Mouse (Mus musculus) lung, embryonic 15.5 days (tissue): ENCODE measurements at regions not wholly inside any gene's neighbourhood (a gene's known extent, or its start where the extent isn't known, plus 50 kb on each side); places are given as distances from the start of the nearest gene placed in this dataset.

Source experiments
- ATAC-seq: fragments of 200-750 bp; cut with Nextera tagmentation; 2 replicates; pipeline ENCODE4 v1.8.0; 2017; ENCODE audit warnings: moderate number of reproducible peaks, borderline replicate concordance; ENCODE audit not compliant: low FRiP score, low TSS enrichment; ENCODE audit errors: extremely low read depth
- H3K27ac ChIP-seq: fragments of 300-500 bp; sonication (generic); 2 replicates; pipeline ENCODE4 v1.5.1; 2015; ENCODE audit warnings: moderate library complexity, mild to moderate bottlenecking, inconsistent platforms
- H3K27me3 ChIP-seq: fragments of 300-500 bp; sonication (generic); 2 replicates; pipeline ENCODE4 v1.6.1; 2015; ENCODE audit warnings: inconsistent platforms
- H3K36me3 ChIP-seq: fragments of 300-500 bp; sonication (generic); 2 replicates; pipeline ENCODE4 v1.6.1; 2015; ENCODE audit warnings: inconsistent platforms
- H3K4me1 ChIP-seq: fragments of 300-500 bp; sonication (generic); 2 replicates; pipeline ENCODE4 v1.6.1; 2015; ENCODE audit warnings: inconsistent platforms
- H3K4me2 ChIP-seq: fragments of 300-500 bp; sonication (generic); 2 replicates; pipeline ENCODE4 v1.6.1; 2015; ENCODE audit warnings: inconsistent platforms, mild to moderate bottlenecking, moderate library complexity
- H3K4me3 ChIP-seq: fragments of 300-500 bp; sonication (generic); 2 replicates; pipeline ENCODE4 v1.5.1; 2015; ENCODE audit warnings: mild to moderate bottlenecking, inconsistent platforms
- H3K9ac ChIP-seq: fragments of 300-500 bp; sonication (generic); 2 replicates; pipeline ENCODE4 v1.6.1; 2015; ENCODE audit warnings: inconsistent platforms
- H3K9me3 ChIP-seq: fragments of 300-500 bp; sonication (generic); 2 replicates; pipeline ENCODE4 v1.6.1; 2016; ENCODE audit warnings: inconsistent platforms
- WGBS: fragments of 180-500 bp; shearing (Covaris S2); methylation state at CpG from one replicate; pipeline ENCODE4 v1.1.7; 2015; 5-methylcytosine and 5-hydroxymethylcytosine counted together

- 38% methylated on average over 1 of the region's 1 CpGs for WGBS
- Histone ChIP-seq H3K4me2 (no peak overlapping the region), H3K4me1 (no peaks in the 10 kb centered on the region), H3K9me3 (no peaks in the 10 kb centered on the region), H3K36me3 (no peaks in the 10 kb centered on the region), H3K27ac (no peak overlapping the region), H3K9ac (no peak overlapping the region), H3K4me3 (no peak overlapping the region), H3K27me3 (no peaks in the 10 kb centered on the region)
- peak; percentile 46; the same call in 1 of the 2 replicates for ATAC-seq
These were observed 374.6 kb upstream of the Slit2 start for GRCm38 (mm10) chr5:47608318-47608717.
